Mouse (Mus musculus) left cerebral cortex, adult 2 months (tissue): ENCODE results near the gene Tln1. TPM values are rescaled to one million over a fixed set of nuclear protein-coding genes. Genes with fewer than 3 reads are reported as not detected.

Source experiments
- DNase-seq, 2 experiments: peaks; one replicate each; pipeline ENCODE4 v3.0.0; 2021 to 2022; ENCODE audit warnings: low spot score in 2 of 2, mixed read lengths in 1 of 2; ENCODE audit errors: extremely low spot score in 1 of 2
- H3K27ac ChIP-seq: fragments of 200-600 bp; 2 replicates; pipeline ENCODE4 v1.8.1; 2022
- H3K4me3 ChIP-seq: fragments of 200-600 bp; 2 replicates; pipeline ENCODE4 v1.8.1; 2022
- CTCF ChIP-seq: fragments of 200-600 bp; IDR thresholded peaks from 2 replicates; pipeline ENCODE4 v1.8.1; 2022; ENCODE audit warnings: antibody characterized with exemption, mild to moderate bottlenecking, moderate library complexity
- intact Hi-C: fragments of 180-260 bp; cut with DNase I; formaldehyde crosslinking; loops from one replicate; pipeline ENCODE4 v1.15.1; 2025
- total RNA-seq, 2 experiments: library from RNA; stranded (reverse); gene quantifications; 2 replicates each; pipeline ENCODE4 v1.2.3; 2021

Gene Tln1
- total RNA-seq, 2 experiments from 2014 or later, result 50.7 to 52.2 TPM

DNA sequence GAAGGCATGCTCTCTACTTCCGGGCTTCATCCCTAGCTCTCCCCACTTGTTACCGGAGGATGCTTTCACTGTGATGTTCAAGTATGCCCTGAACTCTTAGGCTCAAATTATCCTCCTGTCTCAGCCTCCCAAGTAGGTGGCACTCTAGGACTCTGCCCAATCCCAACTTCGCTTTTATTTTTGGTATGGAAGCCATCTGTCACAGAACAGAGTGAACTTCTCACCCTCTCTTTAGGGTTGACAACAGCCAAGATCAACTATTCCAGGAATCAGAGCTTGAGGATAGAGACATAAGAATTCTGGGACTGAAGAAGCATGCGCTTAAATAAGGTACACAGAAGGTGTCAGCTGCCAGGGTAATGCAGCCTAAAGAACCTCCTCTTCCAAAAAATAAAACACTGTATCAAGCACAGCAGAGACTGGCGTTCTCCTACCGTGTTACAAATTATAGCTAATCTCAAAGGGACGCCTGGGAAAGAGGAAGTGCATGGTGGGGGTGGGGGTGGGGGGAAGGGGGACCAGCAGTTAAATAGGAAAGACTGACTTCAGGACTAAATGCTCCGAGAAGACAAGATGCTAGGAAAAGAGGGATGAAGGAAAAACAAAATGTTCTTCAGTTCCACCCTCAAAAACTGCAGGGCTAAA lies 14.9 kb upstream of the Tln1 start:
- intact Hi-C loops, result loop anchor here (5.0 kb wide), 3 partner anchors 45 to 135 kb away; partner anchors contain the start of genes Hint2 and Tesk1
- H3K4me3 ChIP-seq, result peak overlapping the region; percentile 90
- DNase-seq, result no peak
- TF ChIP-seq CTCF, result no peak
- H3K27ac ChIP-seq, result peak overlapping the region; percentile 95

- no peak for DNase-seq
- H3K27ac ChIP-seq, result no peak overlapping the region
- TF ChIP-seq CTCF, result no peak
- intact Hi-C loops, result loop anchor here (5.0 kb wide), 3 partner anchors 43 to 133 kb away; partner anchors contain the start of genes Hint2 and Tesk1
- no peak overlapping the region for H3K4me3 ChIP-seq
Measured at GRCm38 (mm10) chr4:43575356-43575755, 12.9 kb upstream of the Tln1 start.

DNA sequence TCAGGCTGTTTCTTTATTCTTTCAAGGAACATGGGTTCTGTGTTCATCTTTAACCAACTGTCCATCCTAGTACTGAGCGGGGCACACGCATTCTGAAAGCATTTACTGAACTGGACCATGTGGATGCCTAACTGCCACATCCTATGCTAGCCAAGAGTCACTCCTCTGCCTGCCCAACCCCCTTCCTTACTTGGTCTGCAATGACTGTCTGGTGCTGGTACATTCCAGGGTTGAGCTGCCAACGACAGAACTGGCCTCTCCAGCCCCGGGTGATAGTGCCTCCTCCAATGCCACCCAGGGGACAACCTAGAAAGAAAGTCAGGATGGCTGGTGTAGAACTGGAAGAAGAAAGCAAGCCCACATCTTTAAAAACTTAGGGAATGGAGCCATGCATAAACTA lies 11.1 kb upstream of the Tln1 start:
- H3K4me3 ChIP-seq, result no peak overlapping the region
- TF ChIP-seq CTCF, result no peak
- no peak for DNase-seq
- no peak overlapping the region for H3K27ac ChIP-seq
- intact Hi-C loops, result no loop called here

- intact Hi-C loops, result no loop called here
- DNase-seq, result no peak
Measured at GRCm38 (mm10) chr4:43571395-43572045, 9.0 kb upstream of the Tln1 start.

DNA sequence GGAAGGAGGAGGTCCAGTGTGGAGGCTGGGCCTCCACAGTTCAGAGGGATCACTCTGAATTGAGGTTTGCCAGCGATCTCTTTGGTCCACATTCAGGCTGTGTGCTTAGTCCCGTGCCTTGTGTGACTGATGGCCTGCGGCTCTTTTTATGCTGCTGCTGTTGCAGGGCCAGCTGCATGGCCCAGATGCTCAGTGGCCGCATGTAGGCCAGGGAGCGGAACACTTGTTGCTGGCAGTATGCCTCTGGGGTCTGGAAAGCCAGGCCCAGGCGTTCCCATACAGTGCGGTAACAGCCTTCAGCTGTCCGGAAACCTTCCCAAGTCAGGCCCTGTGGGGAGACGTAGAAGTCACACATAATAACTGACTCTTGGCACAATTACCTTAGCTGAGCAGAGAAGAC lies 4.6 kb upstream of the Tln1 start:
- intact Hi-C loops, result loop anchor here (10.0 kb wide), 1 partner anchor 522 kb away; the partner anchor contains the start of gene Fam214b
- no peak for TF ChIP-seq CTCF
- H3K27ac ChIP-seq, result no peak overlapping the region
- no peak for DNase-seq
- H3K4me3 ChIP-seq, result no peak overlapping the region

More at GRCm38 (mm10) chr4:43571395-43572045, 9.0 kb upstream of the Tln1 start:
- no peak overlapping the region for H3K27ac ChIP-seq
- no peak overlapping the region for H3K4me3 ChIP-seq
- TF ChIP-seq CTCF, result no peak

GRCm38 (mm10) chr4:43564231-43564630 lies 1.7 kb upstream of the Tln1 start:
- no peak for TF ChIP-seq CTCF
- no peak for DNase-seq
- H3K27ac ChIP-seq, result no peak overlapping the region
- intact Hi-C loops, result loop anchor here (10.0 kb wide), 1 partner anchor 519 kb away; the partner anchor contains the start of gene Fam214b
- H3K4me3 ChIP-seq, result no peak overlapping the region

DNA sequence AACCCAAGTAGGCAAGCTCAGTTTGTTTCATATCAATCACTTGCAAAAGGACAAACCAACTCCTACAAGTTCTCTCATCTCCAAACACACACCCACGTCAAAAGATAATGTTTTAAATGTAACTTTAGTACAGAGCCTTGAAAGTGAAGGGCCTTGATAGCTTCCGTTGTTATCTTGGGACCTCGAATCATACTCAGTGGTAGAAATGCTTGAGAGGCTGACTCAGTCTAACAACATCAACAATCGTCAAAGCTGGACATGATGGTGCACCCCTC lies 1.0 kb upstream of the Tln1 start:
- intact Hi-C loops, result loop anchor here (10.0 kb wide), 1 partner anchor 519 kb away; the partner anchor contains the start of gene Fam214b
- no peak for DNase-seq
- Histone ChIP-seq H3K27ac (no peak overlapping the region; the same call in 1 of the 2 replicates), H3K4me3 (peak overlapping the region; percentile 97)
- TF ChIP-seq CTCF, result no peak

GRCm38 (mm10) chr4:43562769-43563600 lies 494 bp upstream of the Tln1 start:
- no peak; the same call in 1 of the 2 replicates for TF ChIP-seq CTCF
- peak overlapping the region; percentile 97 for H3K4me3 ChIP-seq
- no peak for DNase-seq
- intact Hi-C loops, result loop anchor here (1.0 to 10.0 kb wide), 4 partner anchors 15 to 518 kb away; partner anchors contain the start of genes Fam214b, Gba2 and Rgp1
- H3K27ac ChIP-seq, result peak overlapping the region; percentile 99

DNA sequence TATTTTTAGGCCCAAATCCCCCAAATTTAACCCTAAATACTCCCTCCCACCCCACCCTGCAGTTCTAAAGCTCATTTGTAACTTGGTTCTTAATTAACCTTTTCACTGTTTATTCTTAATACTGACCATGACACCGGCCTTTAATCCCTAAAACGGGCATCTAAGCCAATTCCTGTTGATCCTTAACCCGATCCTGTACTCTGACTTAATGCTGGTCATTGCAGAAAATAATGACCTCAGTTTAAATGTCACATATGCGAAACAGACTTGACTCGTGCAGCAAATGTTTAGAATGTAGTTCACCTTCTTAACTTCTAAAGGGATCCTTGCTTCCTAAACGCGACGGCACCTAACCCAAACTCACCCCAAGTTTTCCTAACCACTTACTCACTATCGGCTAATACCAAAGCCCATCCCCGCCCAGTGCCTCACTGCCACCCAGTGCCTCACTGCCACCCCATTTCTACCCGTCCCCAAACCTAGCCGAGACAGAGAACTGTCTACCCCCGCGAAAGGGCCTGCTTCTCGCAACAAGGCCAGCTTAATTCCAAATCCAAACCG lies 975 bp downstream of the Tln1 start:
- Histone ChIP-seq H3K27ac (peak overlapping the region; percentile 99), H3K4me3 (peak overlapping the region; percentile 97)
- no peak for TF ChIP-seq CTCF
- intact Hi-C loops, result loop anchor here (10.0 kb wide), 1 partner anchor 517 kb away; the partner anchor contains the start of gene Fam214b
- no peak for DNase-seq

DNA sequence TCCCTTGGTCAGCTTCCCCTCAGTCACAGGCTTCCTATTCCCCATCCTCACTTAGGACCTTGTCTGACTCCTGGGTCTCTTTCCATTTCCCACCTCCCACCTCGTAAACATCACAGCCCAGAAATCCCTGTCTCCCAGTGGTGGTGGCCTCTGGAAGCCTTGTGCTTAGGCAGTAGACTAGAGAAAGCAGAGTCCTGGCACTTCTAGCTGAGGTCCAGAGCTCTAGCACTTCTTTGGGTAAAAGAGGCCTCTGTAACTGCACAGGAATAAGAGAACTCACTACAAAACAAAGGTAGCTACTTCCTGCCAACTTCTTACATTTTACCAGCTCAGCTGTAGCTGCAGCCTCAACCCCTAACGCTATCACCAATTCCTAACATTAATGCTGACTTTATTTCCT lies 1.5 kb downstream of the Tln1 start:
- peak overlapping the region; percentile 97 for H3K4me3 ChIP-seq
- peak overlapping the region; percentile 99 for H3K27ac ChIP-seq
- DNase-seq, result no peak
- intact Hi-C loops, result loop anchor here (10.0 kb wide), 1 partner anchor 516 kb away; the partner anchor contains the start of gene Fam214b
- TF ChIP-seq CTCF, result no peak

GRCm38 (mm10) chr4:43560243-43560611 lies 2.3 kb downstream of the Tln1 start:
- no peak for DNase-seq
- intact Hi-C loops, result loop anchor here (10.0 kb wide), 1 partner anchor 515 kb away; the partner anchor contains the start of gene Fam214b
- Histone ChIP-seq H3K4me3 (peak overlapping the region; percentile 13; the same call in 1 of the 2 replicates), H3K27ac (peak overlapping the region; percentile 24; the same call in 1 of the 2 replicates)
- no peak for TF ChIP-seq CTCF
